Mouse (Mus musculus) embryonic fibroblast, embryonic 13.5 days (primary cell): ENCODE measurements around the gene Fbxl7.

Source experiments
- CTCF ChIP-seq: IDR thresholded peaks from 2 replicates; pipeline ENCODE4 v1.5.1; 2011; ENCODE audit warnings: mild to moderate bottlenecking, control low read depth, low read length, moderate library complexity, borderline replicate concordance; ENCODE audit not compliant: insufficient read depth
- POLR2A ChIP-seq: IDR thresholded peaks from 2 replicates; pipeline ENCODE4 v1.6.1; 2011; ENCODE audit warnings: low read depth, mild to moderate bottlenecking, control low read depth, low read length, moderate library complexity

- no peak for TF ChIP-seq CTCF
- no peak for TF ChIP-seq POLR2A
Measured at GRCm38 (mm10) chr15:26628181-26628580, 267.2 kb downstream of the Fbxl7 start.
